Mouse (Mus musculus) liver, embryonic 14.5 days (tissue): ENCODE results near the gene Prickle1. TPM values are rescaled to one million over a fixed set of nuclear protein-coding genes. Genes with fewer than 3 reads are reported as not detected.

Experiments
- ATAC-seq: fragments of 200-750 bp; cut with Nextera tagmentation; 2 replicates; pipeline ENCODE4 v1.8.0; 2017; ENCODE audit warnings: moderate number of reproducible peaks, mild to moderate bottlenecking, moderate library complexity; ENCODE audit not compliant: insufficient read depth
- DNase-seq, 3 experiments: peaks; one replicate each; pipeline ENCODE4 v3.0.0-alpha.2; 2012 to 2013; ENCODE audit warnings: low read depth in 3 of 3, low spot score in 3 of 3
- H3K27ac ChIP-seq: fragments of 300-500 bp; sonication (generic); 2 replicates; pipeline ENCODE4 v1.5.1; 2014; ENCODE audit warnings: moderate library complexity, mild to moderate bottlenecking, control low read depth, inconsistent platforms
- H3K27me3 ChIP-seq: fragments of 300-500 bp; sonication (generic); 2 replicates; pipeline ENCODE4 v1.6.1; 2014; ENCODE audit warnings: mild to moderate bottlenecking, low read length, moderate library complexity; ENCODE audit not compliant: control insufficient read depth, insufficient read depth
- H3K36me3 ChIP-seq: fragments of 300-500 bp; sonication (generic); replicated peaks from 2 replicates; pipeline ENCODE4 v1.6.1; 2014; ENCODE audit warnings: low read depth; ENCODE audit not compliant: control insufficient read depth, insufficient read depth
- H3K4me1 ChIP-seq, 2 experiments: fragments of 200-500 bp in 1 of 2; fragments of 300-500 bp in 1 of 2; sonication (generic) in 1 of 2; replicated peaks; 2 replicates each; pipeline ENCODE4 v1.6.1; 2012 to 2014; ENCODE audit warnings: antibody characterized with exemption in 1 of 2, inconsistent platforms in 1 of 2, low read length in 1 of 2; ENCODE audit not compliant: control insufficient read depth in 2 of 2, insufficient read depth in 2 of 2
- H3K4me2 ChIP-seq: fragments of 300-500 bp; sonication (generic); 2 replicates; pipeline ENCODE4 v1.6.1; 2014; ENCODE audit warnings: low read depth, mild to moderate bottlenecking, control low read depth, moderate library complexity
- H3K4me3 ChIP-seq, 2 experiments: fragments of 200-500 bp in 1 of 2; fragments of 300-500 bp in 1 of 2; sonication (generic) in 1 of 2; 2 replicates each; pipeline ENCODE4 v1.5.1; 2012 to 2014; ENCODE audit warnings: low read depth in 2 of 2, low read length in 2 of 2, mild to moderate bottlenecking in 2 of 2, control low read depth in 1 of 2, inconsistent platforms in 1 of 2, moderate library complexity in 1 of 2; ENCODE audit not compliant: insufficient read depth in 1 of 2
- H3K9ac ChIP-seq: fragments of 300-500 bp; sonication (generic); replicated peaks from 2 replicates; pipeline ENCODE4 v1.6.1; 2014; ENCODE audit warnings: mild to moderate bottlenecking, control low read depth, moderate library complexity
- H3K9me3 ChIP-seq: fragments of 300-500 bp; sonication (generic); 2 replicates; pipeline ENCODE4 v1.6.1; 2016; ENCODE audit warnings: low read length, mixed read lengths; ENCODE audit not compliant: control insufficient read depth
- CTCF ChIP-seq: IDR thresholded peaks from 2 replicates; pipeline ENCODE4 v1.5.1; 2016; ENCODE audit warnings: antibody characterized with exemption, low read depth, control low read depth
- EP300 ChIP-seq: IDR thresholded peaks from 2 replicates; pipeline ENCODE4 v1.6.1; 2016; ENCODE audit warnings: antibody characterized with exemption, low read depth
- WGBS: fragments of 180-500 bp; shearing (Covaris S2); extraction: QIAGEN DNeasy Blood & Tissue Kit; methylation state at CpG from one replicate; pipeline ENCODE4 v1.1.7; 2014; ENCODE audit not compliant: insufficient replicate concordance; 5-methylcytosine and 5-hydroxymethylcytosine counted together
- polyA plus RNA-seq, 2 experiments: library from polyadenylated mRNA; depleted of rRNA in 1 of 2; stranded (reverse) in 1 of 2; unstranded in 1 of 2; fragments of >200 nt; fragmentation: Nextera tagmentation in 1 of 2; extraction: Ambion mirVana in 1 of 2; gene quantifications; 2 replicates each; pipeline versions ENCODE4 v1.2.1 to v1.2.3; 2012 to 2014

Gene Prickle1
- polyA plus RNA-seq, 2 experiments: 1.5 to 3.2 TPM

GRCm38 (mm10) chr15:93518941-93519835 lies 76.5 kb downstream of the Prickle1 start:
- peak overlapping the region; percentile 40 for H3K9ac ChIP-seq
- H3K9me3 ChIP-seq: no peaks in the 10 kb centered on the region
- TF ChIP-seq CTCF (peak; percentile 81), EP300 (no peak)
- H3K4me3 ChIP-seq: peak overlapping the region; percentile 53 to 73
- H3K36me3 ChIP-seq: no peaks in the 10 kb centered on the region
- WGBS: under 1% methylated on average over 85 of the region's 85 CpGs
- H3K27ac ChIP-seq: no peak overlapping the region
- peak overlapping the region; percentile 89 for H3K4me2 ChIP-seq
- DNase-seq (peak; percentile 31 to 41 (median 40)), ATAC-seq (peak; percentile 84)
- H3K4me1 ChIP-seq: peaks cover 0 to 21% of the 10 kb centered on the region in 2 experiments; a peak in 3 of 4 replicates
- H3K27me3 ChIP-seq: peaks cover 23% of the 10 kb centered on the region

DNA sequence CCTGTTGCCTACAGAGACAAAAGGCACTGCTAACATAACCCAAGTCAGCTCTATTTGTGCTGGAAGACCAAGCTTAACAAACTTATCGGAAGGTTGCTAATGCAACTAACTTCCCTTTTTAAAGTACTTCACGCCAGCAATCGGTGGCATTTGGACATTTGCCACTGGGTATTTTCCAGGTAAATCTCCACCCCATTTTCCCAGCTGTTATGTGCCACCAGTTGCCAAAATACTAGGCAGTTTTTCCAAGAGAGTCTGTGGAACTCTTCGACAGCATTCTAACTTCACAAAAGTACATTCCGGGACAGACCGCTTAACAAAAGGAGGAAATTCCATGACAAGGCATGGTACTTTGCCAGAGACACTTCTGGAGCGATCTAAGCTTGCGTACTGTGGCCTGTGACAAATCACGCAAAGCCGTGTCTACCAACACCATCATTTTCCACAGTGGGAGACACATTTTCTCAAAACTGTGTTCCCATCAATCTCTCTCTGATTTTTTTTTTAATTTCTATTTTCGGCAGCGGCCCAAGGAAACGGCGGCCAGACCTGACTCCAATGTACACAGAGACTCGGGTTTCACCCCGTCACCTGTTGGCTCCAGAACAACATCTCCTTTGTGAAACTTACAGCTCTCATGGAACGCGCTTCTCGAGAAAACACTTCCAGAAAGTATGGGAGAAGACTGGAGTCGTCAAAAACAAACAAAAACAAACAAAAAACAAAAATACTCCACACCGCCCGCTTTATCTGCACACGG lies 77.4 kb downstream of the Prickle1 start:
- TF ChIP-seq CTCF (no peak), EP300 (no peak)
- Histone ChIP-seq H3K9ac (peak overlapping the region; percentile 40), H3K4me1 (peaks cover 0 to 26% of the 10 kb centered on the region in 2 experiments; a peak in 3 of 4 replicates), H3K4me2 (peak overlapping the region; percentile 89), H3K4me3 (peak overlapping the region; percentile 53 to 73), H3K27ac (no peak overlapping the region), H3K36me3 (no peaks in the 10 kb centered on the region), H3K27me3 (peaks cover 23% of the 10 kb centered on the region), H3K9me3 (no peaks in the 10 kb centered on the region)
- no peak for ATAC-seq
- 2% methylated on average over 23 of the region's 23 CpGs for WGBS
- no peak for DNase-seq

GRCm38 (mm10) chr15:93517022-93517565 lies 78.6 kb downstream of the Prickle1 start:
- Histone ChIP-seq H3K9ac (no peak overlapping the region), H3K9me3 (no peaks in the 10 kb centered on the region), H3K36me3 (no peaks in the 10 kb centered on the region), H3K4me1 (peaks cover 0 to 28% of the 10 kb centered on the region in 2 experiments; a peak in 3 of 4 replicates), H3K27ac (no peak overlapping the region), H3K27me3 (peaks cover 23% of the 10 kb centered on the region), H3K4me3 (no peak overlapping the region), H3K4me2 (no peak overlapping the region)
- ATAC-seq: no peak
- 69% methylated on average over 11 of the region's 11 CpGs for WGBS
- DNase-seq: no peak
- TF ChIP-seq CTCF (no peak), EP300 (no peak)

DNA sequence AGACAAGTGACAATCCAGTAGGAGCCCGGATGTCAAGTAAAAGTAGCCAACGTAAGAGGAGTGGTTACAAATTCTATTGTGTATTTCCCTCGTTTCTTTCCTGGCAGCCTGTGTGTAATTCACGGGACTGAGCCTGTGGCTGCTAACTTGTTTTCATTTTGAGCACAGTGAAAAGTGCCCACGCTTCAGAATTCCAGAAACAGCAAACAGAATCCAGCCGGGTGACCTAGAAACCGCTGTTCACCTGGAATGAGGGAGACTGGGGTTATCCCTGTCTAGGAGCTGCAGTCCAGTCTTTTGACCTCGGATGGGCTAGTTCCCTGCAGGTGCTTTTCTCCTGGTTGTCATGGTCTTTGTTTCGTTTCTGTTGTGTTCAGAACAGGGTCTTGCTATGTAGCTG lies 80.4 kb downstream of the Prickle1 start:
- Histone ChIP-seq H3K36me3 (no peaks in the 10 kb centered on the region), H3K27me3 (peaks cover 22% of the 10 kb centered on the region), H3K9ac (no peak overlapping the region), H3K4me2 (no peak overlapping the region), H3K9me3 (no peaks in the 10 kb centered on the region), H3K4me1 (peaks cover 0 to 23% of the 10 kb centered on the region in 2 experiments; a peak in 3 of 4 replicates), H3K4me3 (no peak overlapping the region), H3K27ac (no peak overlapping the region)
- DNase-seq: no peak
- TF ChIP-seq CTCF (no peak), EP300 (no peak)
- WGBS: 70% methylated on average over 9 of the region's 9 CpGs
- ATAC-seq: no peak
